Comparison of ENCODE assay signal across 25 mouse cellular contexts in the genomic region with DNA sequence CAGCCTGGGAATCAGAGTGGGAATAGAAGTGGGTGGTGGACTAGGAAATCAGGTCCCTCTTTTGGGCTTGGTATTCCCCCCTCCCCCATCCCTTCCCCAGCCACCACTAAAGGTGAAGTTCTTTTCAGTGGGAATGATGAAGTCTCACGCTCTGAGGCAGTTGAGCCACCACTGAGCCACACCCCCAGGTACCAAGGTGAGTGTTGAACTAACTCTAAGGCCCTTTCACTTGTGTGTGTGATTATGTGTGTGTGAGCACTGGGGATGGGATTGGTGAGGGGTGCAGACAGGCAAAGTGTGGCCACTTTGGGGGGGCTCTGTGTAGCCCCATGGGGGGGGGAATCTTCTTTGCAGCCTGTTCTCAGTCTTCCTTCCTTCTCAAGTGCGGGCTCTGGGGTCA.
"Had no signal": no experiment of that assay in that cellular context is flagged by ENCODE, and none has a peak within 500 bp of the region (broad histone marks: within the 10 kb centered on the region; RNA-seq: fewer than 3 reads in every experiment).

No protein-coding gene starts in this region.

- H3K36me3 ChIP-seq: heart, embryonic 13.5 days; heart, embryonic 15.5 days; hindbrain, embryonic 13.5 days; hindbrain, embryonic 15.5 days; kidney, embryonic 15.5 days; limb, embryonic 13.5 days; limb, embryonic 15.5 days; liver, embryonic 12.5 days had no signal

- H3K9me3 ChIP-seq: heart, embryonic 13.5 days; heart, embryonic 15.5 days; hindbrain, embryonic 13.5 days; hindbrain, embryonic 15.5 days; kidney, embryonic 15.5 days; limb, embryonic 13.5 days; limb, embryonic 15.5 days; liver, embryonic 12.5 days had no signal

- H3K4me3 ChIP-seq: heart, embryonic 13.5 days; heart, embryonic 15.5 days; hindbrain, embryonic 13.5 days; hindbrain, embryonic 15.5 days; kidney, embryonic 15.5 days; limb, embryonic 13.5 days; limb, embryonic 15.5 days; liver, embryonic 12.5 days had no signal

- H3K4me2 ChIP-seq: heart, embryonic 11.5 days; heart, embryonic 13.5 days; heart, embryonic 15.5 days; hindbrain, embryonic 13.5 days; hindbrain, embryonic 15.5 days; kidney, embryonic 15.5 days; limb, embryonic 13.5 days; limb, embryonic 15.5 days; liver, embryonic 12.5 days had no signal

- ATAC-seq: hindbrain, postnatal 0 days; liver, embryonic 12.5 days had no signal

- H3K9ac ChIP-seq: heart, embryonic 13.5 days; heart, embryonic 15.5 days; hindbrain, embryonic 13.5 days; hindbrain, embryonic 15.5 days; kidney, embryonic 15.5 days; limb, embryonic 13.5 days; limb, embryonic 15.5 days; liver, embryonic 12.5 days; liver, embryonic 14.5 days had no signal

- DNase-seq: gastrocnemius, postnatal 14 days; gastrocnemius, postnatal 36 days; heart, adult 18-20 months; heart, postnatal 14 days; heart, postnatal 36 days; kidney, adult 11 months; kidney, adult 2 months; kidney, adult 9 months; kidney, postnatal 14 days; kidney, postnatal 36 days; layer of hippocampus, adult 9-11 months; layer of hippocampus, postnatal 36 days; left cerebral cortex, postnatal 4 days had no signal

- H3K27ac ChIP-seq: heart, embryonic 13.5 days; heart, embryonic 15.5 days; hindbrain, embryonic 13.5 days; hindbrain, embryonic 15.5 days; hindbrain, postnatal 0 days; kidney, embryonic 15.5 days; kidney, postnatal 0 days; limb, embryonic 13.5 days; limb, embryonic 15.5 days; liver, embryonic 12.5 days; liver, embryonic 14.5 days had no signal

- H3K27me3 ChIP-seq: hindbrain, embryonic 15.5 days; kidney, embryonic 15.5 days; limb, embryonic 13.5 days; limb, embryonic 15.5 days had no signal
